Mouse (Mus musculus) myocyte (in vitro differentiated cells): ENCODE data around the gene Nif3l1.

Experiments
- CEBPB ChIP-seq: IDR thresholded peaks from 2 replicates; pipeline ENCODE4 v1.6.1; 2011; ENCODE audit warnings: mild to moderate bottlenecking, moderate library complexity; ENCODE audit not compliant: poor library complexity, insufficient read depth, severe bottlenecking
- E2F4 ChIP-seq: IDR thresholded peaks from one replicate; pipeline ENCODE4 v1.6.1; 2011; ENCODE audit warnings: mild to moderate bottlenecking, control low read depth, moderate library complexity; ENCODE audit not compliant: insufficient read depth
- MYOD1 ChIP-seq, 3 experiments: IDR thresholded peaks; one replicate each; pipeline ENCODE4 v1.6.1; 2011; ENCODE audit warnings: control low read depth in 2 of 3, low read depth in 2 of 3, mild to moderate bottlenecking in 2 of 3, moderate library complexity in 1 of 3; ENCODE audit not compliant: insufficient read length in 2 of 3, control insufficient read depth in 1 of 3
- POLR2A ChIP-seq: IDR thresholded peaks from one replicate; pipeline ENCODE4 v1.6.1; 2011; ENCODE audit warnings: low read depth, mild to moderate bottlenecking, control low read depth, moderate library complexity; ENCODE audit not compliant: insufficient read length
- SRF ChIP-seq: IDR thresholded peaks from one replicate; pipeline ENCODE4 v1.6.1; 2011; ENCODE audit warnings: low read depth; ENCODE audit not compliant: control insufficient read depth, insufficient read length
- TCF12 ChIP-seq: IDR thresholded peaks from one replicate; pipeline ENCODE4 v1.6.1; 2011; ENCODE audit warnings: mild to moderate bottlenecking, control low read depth; ENCODE audit not compliant: poor library complexity, insufficient read depth, severe bottlenecking
- USF1 ChIP-seq: IDR thresholded peaks from one replicate; pipeline ENCODE4 v1.6.1; 2011; ENCODE audit warnings: low read depth, mild to moderate bottlenecking, control low read depth, moderate library complexity

- TF ChIP-seq POLR2A (no peak), MYOD1 (IDR thresholded peaks at IDR 0.05; ENCODE audit: control insufficient read depth in 1 of 3, insufficient read length in 2 of 3, low read depth in 2 of 3) (no peak), CEBPB (no peak), TCF12 (no peak), USF1 (no peak), SRF (no peak), E2F4 (no peak)
Observed at GRCm38 (mm10) chr1:58424551-58424950, 20.4 kb upstream of the Nif3l1 start.
